Mouse (Mus musculus) thymus, postnatal 4 days (tissue): ENCODE data around the gene Mapkapk3.
A peak's percentile ranks its signal among the peaks of the same experiment; 100 is the strongest.
"Not testable (repeated sequence)": the region's sequence is repeated elsewhere in the genome, so short reads cannot be mapped to it uniquely, and the experiment has no call there.

Experiments used
- DNase-seq: peaks from one replicate; pipeline ENCODE4 v3.0.0; 2021

Mapkapk3 gene

GRCm38 (mm10) chr9:107307099-107307872 lies 17.6 kb upstream of the Mapkapk3 start:
- no peak for DNase-seq

- not testable (repeated sequence) for DNase-seq
Observed at GRCm38 (mm10) chr9:107306673-107307072, 17.0 kb upstream of the Mapkapk3 start.

- DNase-seq, result no peak
Observed at GRCm38 (mm10) chr9:107305601-107306542, 16.2 kb upstream of the Mapkapk3 start.

- DNase-seq, result no peak
Observed at GRCm38 (mm10) chr9:107305012-107305411, 15.3 kb upstream of the Mapkapk3 start.

GRCm38 (mm10) chr9:107304383-107304782 lies 14.7 kb upstream of the Mapkapk3 start:
- no peak for DNase-seq

GRCm38 (mm10) chr9:107303900-107304299 lies 14.2 kb upstream of the Mapkapk3 start:
- no peak for DNase-seq

GRCm38 (mm10) chr9:107303121-107303820 lies 13.6 kb upstream of the Mapkapk3 start:
- DNase-seq, result no peak

- no peak for DNase-seq
Observed at GRCm38 (mm10) chr9:107302592-107302991, 12.9 kb upstream of the Mapkapk3 start.

GRCm38 (mm10) chr9:107301554-107302331 lies 12.1 kb upstream of the Mapkapk3 start:
- DNase-seq, result no peak

- no peak for DNase-seq
Observed at GRCm38 (mm10) chr9:107300224-107300973, 10.7 kb upstream of the Mapkapk3 start.

GRCm38 (mm10) chr9:107299783-107300182 lies 10.1 kb upstream of the Mapkapk3 start:
- DNase-seq, result no peak

GRCm38 (mm10) chr9:107298876-107299275 lies 9.2 kb upstream of the Mapkapk3 start:
- DNase-seq, result no peak

GRCm38 (mm10) chr9:107298059-107298780 lies 8.5 kb upstream of the Mapkapk3 start:
- DNase-seq, result no peak

GRCm38 (mm10) chr9:107297658-107298057 lies 8.0 kb upstream of the Mapkapk3 start:
- no peak for DNase-seq

GRCm38 (mm10) chr9:107297059-107297458 lies 7.4 kb upstream of the Mapkapk3 start:
- no peak for DNase-seq

- peak; percentile 87 for DNase-seq
Observed at GRCm38 (mm10) chr9:107296501-107296965, 6.9 kb upstream of the Mapkapk3 start.

- no peak for DNase-seq
Observed at GRCm38 (mm10) chr9:107296041-107296440, 6.4 kb upstream of the Mapkapk3 start.

GRCm38 (mm10) chr9:107296016-107296040 lies 6.2 kb upstream of the Mapkapk3 start, which contains the start of gene Cish:
Gene Cish, plus strand, starts transcription at chr9:107296026.
- DNase-seq, result no peak

GRCm38 (mm10) chr9:107295616-107296015 lies 5.9 kb upstream of the Mapkapk3 start:
- no peak for DNase-seq

GRCm38 (mm10) chr9:107294249-107294648 lies 4.6 kb upstream of the Mapkapk3 start:
- peak; percentile 92 for DNase-seq

- peak; percentile 89 for DNase-seq
Observed at GRCm38 (mm10) chr9:107290897-107291296, 1.2 kb upstream of the Mapkapk3 start.
